Mouse (Mus musculus) bone marrow macrophage, adult 2 months (primary cell): Measurements from ENCODE around the gene Csde1. TPM values are rescaled to one million over a fixed set of nuclear protein-coding genes. Genes with fewer than 3 reads are reported as not detected.
A peak's percentile ranks its signal among the peaks of the same experiment; 100 is the strongest.

Experiments used
- H3K27ac ChIP-seq: 2 replicates; pipeline ENCODE4 v1.5.1; 2012; ENCODE audit warnings: low read depth, low read length; ENCODE audit not compliant: insufficient read depth
- H3K4me1 ChIP-seq: 2 replicates; pipeline ENCODE4 v1.6.1; 2012; ENCODE audit warnings: low read length; ENCODE audit not compliant: control insufficient read depth, insufficient read depth
- H3K4me3 ChIP-seq: 2 replicates; pipeline ENCODE4 v1.5.1; 2012; ENCODE audit warnings: mild to moderate bottlenecking, low read length, moderate library complexity; ENCODE audit not compliant: insufficient read depth
- CTCF ChIP-seq: IDR thresholded peaks from 2 replicates; pipeline ENCODE4 v1.5.1; 2012; ENCODE audit warnings: low read depth, mild to moderate bottlenecking, low read length, moderate library complexity
- POLR2A ChIP-seq: IDR thresholded peaks from 2 replicates; pipeline ENCODE4 v1.6.1; 2012; ENCODE audit warnings: mild to moderate bottlenecking, low read depth, low read length, borderline replicate concordance
- polyA plus RNA-seq: library from polyadenylated mRNA; stranded (reverse); fragments of >200 nt; gene quantifications from 2 replicates; pipeline ENCODE4 v1.2.4, GENCODE M21; 2012; ENCODE audit not compliant: missing spikeins, insufficient read depth, insufficient read length

Csde1 gene
- polyA plus RNA-seq, 1 experiment = 291 TPM

- TF ChIP-seq CTCF (no peak), POLR2A (no peak)
- peaks cover 10% of the 10 kb centered on the region for H3K4me1 ChIP-seq
- no peak overlapping the region for H3K4me3 ChIP-seq
- no peak overlapping the region for H3K27ac ChIP-seq
Measured at GRCm38 (mm10) chr3:103001595-103001994, 18.6 kb upstream of the Csde1 start.

GRCm38 (mm10) chr3:103017350-103017749 is 2.9 kb upstream of the Csde1 start:
- Histone ChIP-seq H3K4me3 (no peak overlapping the region), H3K4me1 (peaks cover 22% of the 10 kb centered on the region), H3K27ac (peak overlapping the region; percentile 78)
- TF ChIP-seq CTCF = no peak
- TF ChIP-seq POLR2A = no peak

GRCm38 (mm10) chr3:103019462-103019861 is 764 bp upstream of the Csde1 start:
- Histone ChIP-seq H3K27ac (peak overlapping the region; percentile 79), H3K4me1 (peaks cover 26% of the 10 kb centered on the region), H3K4me3 (peak overlapping the region; percentile 15)
- TF ChIP-seq POLR2A (no peak), CTCF (no peak)

GRCm38 (mm10) chr3:103020943-103021638 is 865 bp downstream of the Csde1 start:
- H3K4me1 ChIP-seq = peaks cover 31% of the 10 kb centered on the region
- H3K27ac ChIP-seq = peak overlapping the region; percentile 84
- H3K4me3 ChIP-seq = peak overlapping the region; percentile 85
- TF ChIP-seq POLR2A = no peak
- TF ChIP-seq CTCF = no peak

- Histone ChIP-seq H3K27ac (no peak overlapping the region), H3K4me3 (no peak overlapping the region), H3K4me1 (peaks cover 9% of the 10 kb centered on the region)
- TF ChIP-seq POLR2A (no peak), CTCF (no peak)
Measured at GRCm38 (mm10) chr3:103026174-103026573, 5.9 kb downstream of the Csde1 start.

- TF ChIP-seq POLR2A (no peak), CTCF (no peak)
- Histone ChIP-seq H3K27ac (no peak overlapping the region), H3K4me1 (no peaks in the 10 kb centered on the region), H3K4me3 (no peak overlapping the region)
Measured at GRCm38 (mm10) chr3:103040285-103040684, 20.1 kb downstream of the Csde1 start.

- H3K4me3 ChIP-seq = no peak overlapping the region
- no peaks in the 10 kb centered on the region for H3K4me1 ChIP-seq
- TF ChIP-seq CTCF (no peak), POLR2A (no peak)
- H3K27ac ChIP-seq = no peak overlapping the region
Measured at GRCm38 (mm10) chr3:103040861-103041379, 20.7 kb downstream of the Csde1 start.

GRCm38 (mm10) chr3:103056016-103056595 is 35.9 kb downstream of the Csde1 start:
- Histone ChIP-seq H3K4me1 (no peaks in the 10 kb centered on the region), H3K4me3 (no peak overlapping the region), H3K27ac (no peak overlapping the region)
- TF ChIP-seq CTCF (no peak), POLR2A (no peak)

- peak overlapping the region; percentile 72 for H3K4me3 ChIP-seq
- no peak for TF ChIP-seq CTCF
- no peak for TF ChIP-seq POLR2A
Measured at GRCm38 (mm10) chr3:103057752-103058151, 37.5 kb downstream of the Csde1 start.

More at GRCm38 (mm10) chr3:103057752-103058151, 37.5 kb downstream of the Csde1 start:
- Histone ChIP-seq H3K4me1 (no peaks in the 10 kb centered on the region), H3K27ac (peak overlapping the region; percentile 33; the same call in 1 of the 2 replicates)
